Mouse (Mus musculus) spleen, adult 2 months (tissue): ENCODE measurements at regions not wholly inside any gene's neighbourhood (a gene's known extent, or its start where the extent isn't known, plus 50 kb on each side); places are given as distances from the start of the nearest gene placed in this dataset.

Source experiments
- DNase-seq, 2 experiments: peaks; one replicate each; pipeline versions ENCODE4 v3.0.0 to v3.0.0-alpha.2; 2012 to 2021; ENCODE audit warnings: low spot score in 2 of 2, low read depth in 1 of 2
- H3K27ac ChIP-seq: fragments of 200-500 bp; 2 replicates; pipeline ENCODE4 v1.5.1; 2012; ENCODE audit warnings: low read length, inconsistent platforms; ENCODE audit not compliant: insufficient read depth
- H3K27me3 ChIP-seq: fragments of 200-500 bp; 2 replicates; pipeline ENCODE4 v1.6.1; 2012; ENCODE audit warnings: mild to moderate bottlenecking, moderate library complexity, low read length, inconsistent platforms; ENCODE audit not compliant: control insufficient read depth, insufficient read depth
- H3K36me3 ChIP-seq: fragments of 200-500 bp; 2 replicates; pipeline ENCODE4 v1.6.1; 2012; ENCODE audit warnings: mild to moderate bottlenecking, low read length, inconsistent platforms; ENCODE audit not compliant: control insufficient read depth, insufficient read depth
- H3K4me1 ChIP-seq: fragments of 200-500 bp; 2 replicates; pipeline ENCODE4 v1.6.1; 2011; ENCODE audit warnings: inconsistent platforms; ENCODE audit not compliant: control insufficient read depth, insufficient read depth, insufficient read length
- H3K4me3 ChIP-seq: fragments of 200-500 bp; 2 replicates; pipeline ENCODE4 v1.5.1; 2011; ENCODE audit warnings: mild to moderate bottlenecking, inconsistent platforms; ENCODE audit not compliant: insufficient read depth, insufficient read length; ENCODE audit errors: extremely low read depth
- CTCF ChIP-seq: fragments of 200-500 bp; IDR thresholded peaks from 2 replicates; pipeline ENCODE4 v1.5.1; 2011; ENCODE audit warnings: mild to moderate bottlenecking, inconsistent platforms; ENCODE audit not compliant: insufficient read depth, insufficient read length, insufficient replicate concordance; ENCODE audit errors: extremely low read depth
- POLR2A ChIP-seq: fragments of 200-500 bp; IDR thresholded peaks from 2 replicates; pipeline ENCODE4 v1.6.1; 2011; ENCODE audit warnings: low read depth, low read length, inconsistent platforms
- WGBS: fragments of 180-500 bp; shearing (Covaris S2); methylation state at CpG from one replicate; pipeline ENCODE4 v1.1.7; 2018; 5-methylcytosine and 5-hydroxymethylcytosine counted together

DNA sequence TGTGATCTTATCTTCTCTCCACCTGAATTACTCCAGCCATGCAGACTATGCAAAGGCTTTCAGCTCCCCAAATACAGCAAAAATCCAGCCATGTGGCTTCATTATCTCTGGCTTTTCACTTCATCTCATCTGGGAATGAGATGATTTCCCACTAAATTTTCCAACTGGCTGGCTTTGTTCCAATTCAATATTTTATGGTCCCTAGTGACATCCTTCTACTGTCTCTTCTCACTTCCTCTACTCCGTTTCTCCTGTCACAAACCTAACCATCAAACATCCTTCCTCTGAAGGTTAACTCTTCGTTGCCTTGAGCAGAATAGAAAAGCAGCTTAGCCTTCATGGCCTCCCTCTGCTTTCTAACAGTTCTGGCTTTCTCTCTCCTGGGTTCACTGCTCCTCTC lies 50.1 kb upstream of the Tnfsf4 start:
- Histone ChIP-seq H3K27me3 (no peaks in the 10 kb centered on the region), H3K4me3 (no peak overlapping the region), H3K36me3 (no peaks in the 10 kb centered on the region), H3K27ac (no peak overlapping the region), H3K4me1 (no peaks in the 10 kb centered on the region)
- no peak for TF ChIP-seq POLR2A
- no peak for TF ChIP-seq CTCF
- DNase-seq, result no peak
- 14% methylated on average over 2 of the region's 2 CpGs for WGBS
